Mouse (Mus musculus) embryo, embryonic 10 days (tissue): ENCODE data around the gene Tagln.

Experiments used
- DNase-seq: peaks from one replicate; pipeline ENCODE4 v3.0.0-alpha.2; 2015; ENCODE audit warnings: low spot score

Tagln gene

GRCm38 (mm10) chr9:45945721-45946120 is 9.9 kb upstream of the Tagln start:
- no peak for DNase-seq

- no peak for DNase-seq
Observed at GRCm38 (mm10) chr9:45944506-45945400, 8.9 kb upstream of the Tagln start.

- DNase-seq: no peak
Observed at GRCm38 (mm10) chr9:45943628-45944505, 8.0 kb upstream of the Tagln start.

- DNase-seq: no peak
Observed at GRCm38 (mm10) chr9:45942916-45943315, 7.1 kb upstream of the Tagln start.

- DNase-seq: no peak
Observed at GRCm38 (mm10) chr9:45942464-45942863, 6.6 kb upstream of the Tagln start.

GRCm38 (mm10) chr9:45941329-45941888 is 5.6 kb upstream of the Tagln start:
- DNase-seq: peak; percentile 64

GRCm38 (mm10) chr9:45939794-45940193 is 3.9 kb upstream of the Tagln start:
- DNase-seq: no peak

GRCm38 (mm10) chr9:45938952-45939637 is 3.2 kb upstream of the Tagln start:
- DNase-seq: no peak

- no peak for DNase-seq
Observed at GRCm38 (mm10) chr9:45938088-45938487, 2.2 kb upstream of the Tagln start.

- DNase-seq: peak; percentile 84
Observed at GRCm38 (mm10) chr9:45936883-45937282, 1.0 kb upstream of the Tagln start.

GRCm38 (mm10) chr9:45932571-45933415 is 3.1 kb downstream of the Tagln start:
- no peak for DNase-seq

GRCm38 (mm10) chr9:45931958-45932357 is 3.9 kb downstream of the Tagln start:
- no peak for DNase-seq

- no peak for DNase-seq
Observed at GRCm38 (mm10) chr9:45929285-45929684, 6.6 kb downstream of the Tagln start.

- no peak for DNase-seq
Observed at GRCm38 (mm10) chr9:45919895-45920294, 16.0 kb downstream of the Tagln start.

GRCm38 (mm10) chr9:45917041-45917934 is 18.6 kb downstream of the Tagln start:
- no peak for DNase-seq

- DNase-seq: no peak
Observed at GRCm38 (mm10) chr9:45915659-45916058, 20.2 kb downstream of the Tagln start.

- peak; percentile 27 for DNase-seq
Observed at GRCm38 (mm10) chr9:45911673-45912072, 24.2 kb downstream of the Tagln start.

GRCm38 (mm10) chr9:45910995-45911394 is 24.9 kb downstream of the Tagln start:
- DNase-seq: no peak

- peak; percentile 20 for DNase-seq
Observed at GRCm38 (mm10) chr9:45907078-45907428, 28.8 kb downstream of the Tagln start.
